ENCODE assay signal across 18 mouse cellular contexts in the genomic region with DNA sequence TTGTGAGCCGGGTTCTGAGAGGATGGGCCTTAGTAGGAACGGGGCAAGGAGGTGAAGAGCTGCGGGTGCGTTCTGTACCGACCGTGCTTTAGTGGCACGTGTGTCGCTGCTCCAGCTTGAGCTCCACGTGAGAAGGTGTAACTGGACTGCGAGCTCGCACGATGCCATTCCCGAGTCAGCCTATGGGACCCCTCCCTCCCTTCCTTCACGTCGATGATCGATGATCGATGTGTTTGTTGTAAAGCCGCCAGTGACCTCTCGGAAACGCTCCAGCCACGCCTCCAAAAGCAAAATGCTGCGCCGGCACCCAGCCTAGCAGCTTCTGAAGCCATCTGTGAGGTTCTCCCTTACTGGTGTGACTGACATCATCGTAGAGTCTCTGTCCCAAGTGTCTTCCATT.
DNase-seq lines count a peak whose midpoint lies in the region; ATAC-seq lines count a peak whose summit lies in the region.
"Had no signal": no experiment of that assay in that cellular context is flagged by ENCODE, and none has a peak within 500 bp of the region (broad histone marks: within the 10 kb centered on the region; RNA-seq: fewer than 3 reads in every experiment).

No protein-coding gene starts in this region.

- no peak for DNase-seq in heart, postnatal 25 days (ENCODE audit: low spot score)
- no peak for DNase-seq in kidney, adult 11 months
- DNase-seq in ovary, postnatal 14 days (ENCODE audit: low spot score): no peak
- DNase-seq: B cell, adult 2 months; kidney, adult 2 months; retina, postnatal 1 day; spleen, adult 18-20 months; thymus, adult 2 months had no signal

- peak overlapping the region; percentile 40 for H3K4me2 ChIP-seq in heart, embryonic 11.5 days
- peak overlapping the region; percentile 28 for H3K4me2 ChIP-seq in kidney, embryonic 16.5 days (replicated peaks; ENCODE audit: low read depth, low read length)
- peak overlapping the region; percentile 19 for H3K4me2 ChIP-seq in midbrain, embryonic 15.5 days
- H3K4me2 ChIP-seq: embryonic facial prominence, embryonic 12.5 days; hindbrain, embryonic 12.5 days had no signal

- no peaks in the 10 kb centered on the region for H3K4me1 ChIP-seq in heart, embryonic 11.5 days (ENCODE audit: control insufficient read depth, insufficient read depth, low read length)
- peaks cover 9% of the 10 kb centered on the region for H3K4me1 ChIP-seq in kidney, embryonic 16.5 days (ENCODE audit: insufficient read depth, low read length)
- H3K4me1 ChIP-seq in megakaryocyte, embryonic 14.5 days: no peaks in the 10 kb centered on the region
- peaks cover 19% of the 10 kb centered on the region for H3K4me1 ChIP-seq in midbrain, embryonic 15.5 days
- H3K4me1 ChIP-seq: embryonic facial prominence, embryonic 12.5 days; forebrain, embryonic 10.5 days; hindbrain, embryonic 12.5 days had no signal

- intact Hi-C loops in heart, postnatal 25 days (cut with DNase I): loop anchor here (10.0 kb wide), 1 partner anchor 281 kb away; no protein-coding TSS in a partner anchor

- ATAC-seq in heart, embryonic 11.5 days (replicated peaks; ENCODE audit: insufficient number of reproducible peaks, low FRiP score, low TSS enrichment): no peak
- ATAC-seq in kidney, embryonic 16.5 days (ENCODE audit: low FRiP score, low TSS enrichment): no peak; the same call in 1 of the 2 replicates
- ATAC-seq in megakaryocyte, adult 5-6 weeks (ENCODE audit: poor library complexity, severe bottlenecking): no peak
- ATAC-seq in midbrain, embryonic 15.5 days (replicated peaks): no peak

- no peaks in the 10 kb centered on the region for H3K27me3 ChIP-seq in heart, embryonic 11.5 days (ENCODE audit: control insufficient read depth, insufficient read depth, low read length)
- H3K27me3 ChIP-seq in kidney, embryonic 16.5 days (ENCODE audit: insufficient read depth, low read length): no peaks in the 10 kb centered on the region
- no peaks in the 10 kb centered on the region for H3K27me3 ChIP-seq in megakaryocyte, embryonic 14.5 days (replicated peaks)
- no peaks in the 10 kb centered on the region for H3K27me3 ChIP-seq in midbrain, embryonic 15.5 days (replicated peaks)
- H3K27me3 ChIP-seq: embryonic facial prominence, embryonic 12.5 days; hindbrain, embryonic 12.5 days had no signal

- no peaks in the 10 kb centered on the region for H3K36me3 ChIP-seq in heart, embryonic 11.5 days (ENCODE audit: control insufficient read depth, insufficient read depth, low read length)
- H3K36me3 ChIP-seq in kidney, embryonic 16.5 days (ENCODE audit: insufficient read depth, low read length): no peaks in the 10 kb centered on the region
- no peaks in the 10 kb centered on the region for H3K36me3 ChIP-seq in megakaryocyte, embryonic 14.5 days (replicated peaks; ENCODE audit: low read length)
- H3K36me3 ChIP-seq in midbrain, embryonic 15.5 days (replicated peaks): no peaks in the 10 kb centered on the region
- H3K36me3 ChIP-seq: embryonic facial prominence, embryonic 12.5 days; forebrain, embryonic 10.5 days; G1E; hindbrain, embryonic 12.5 days had no signal

- H3K9ac ChIP-seq in heart, embryonic 11.5 days (ENCODE audit: low read depth, low read length): no peak overlapping the region
- H3K9ac ChIP-seq in kidney, embryonic 16.5 days (replicated peaks; ENCODE audit: low read length): no peak overlapping the region
- H3K9ac ChIP-seq in midbrain, embryonic 15.5 days: no peak overlapping the region
- H3K9ac ChIP-seq: embryonic facial prominence, embryonic 12.5 days; hindbrain, embryonic 12.5 days; liver, embryonic 14.5 days had no signal

- no peaks in the 10 kb centered on the region for H3K9me3 ChIP-seq in heart, embryonic 11.5 days (replicated peaks; ENCODE audit: control insufficient read depth, low read length)
- H3K9me3 ChIP-seq in kidney, embryonic 16.5 days (ENCODE audit: low read length): peaks cover 3% of the 10 kb centered on the region
- H3K9me3 ChIP-seq in megakaryocyte, embryonic 14.5 days: peaks cover 25% of the 10 kb centered on the region
- H3K9me3 ChIP-seq in midbrain, embryonic 15.5 days: no peaks in the 10 kb centered on the region; the same call in 1 of the 2 replicates
- H3K9me3 ChIP-seq: embryonic facial prominence, embryonic 12.5 days; hindbrain, embryonic 12.5 days had no signal

- 54% methylated on average over 24 of the region's 24 CpGs for WGBS in heart, embryonic 11.5 days (ENCODE audit: insufficient replicate concordance)
- WGBS in kidney, embryonic 16.5 days: 70% methylated on average over 24 of the region's 24 CpGs
- WGBS in midbrain, embryonic 15.5 days: 81% methylated on average over 24 of the region's 24 CpGs

- H3K4me3 ChIP-seq in heart, embryonic 11.5 days (ENCODE audit: low read depth, low read length): no peak overlapping the region
- H3K4me3 ChIP-seq in kidney, embryonic 16.5 days (ENCODE audit: low read length): no peak overlapping the region
- peak overlapping the region; percentile 47 for H3K4me3 ChIP-seq in megakaryocyte, embryonic 14.5 days (replicated peaks)
- no peak overlapping the region for H3K4me3 ChIP-seq in midbrain, embryonic 15.5 days
- H3K4me3 ChIP-seq: embryonic facial prominence, embryonic 12.5 days; forebrain, embryonic 10.5 days; hindbrain, embryonic 12.5 days had no signal

- H3K27ac ChIP-seq in heart, embryonic 11.5 days (ENCODE audit: low read depth, low read length): no peak overlapping the region
- no peak overlapping the region for H3K27ac ChIP-seq in kidney, embryonic 16.5 days (ENCODE audit: low read length)
- 0 out of 2 replicates have a peak overlapping the region, but pooled peaks have one; percentile 16 for H3K27ac ChIP-seq in midbrain, embryonic 15.5 days
- H3K27ac ChIP-seq: embryonic facial prominence, embryonic 12.5 days; forebrain, embryonic 10.5 days; hindbrain, embryonic 12.5 days; liver, embryonic 14.5 days had no signal
